Mouse (Mus musculus) A20 (cell line): Measurements from ENCODE around the gene Baz2b.

Experiments used
- DNase-seq: peaks from one replicate; pipeline ENCODE4 v3.0.0-alpha.2; 2011; ENCODE audit warnings: low read depth, low spot score

The Baz2b gene

DNA sequence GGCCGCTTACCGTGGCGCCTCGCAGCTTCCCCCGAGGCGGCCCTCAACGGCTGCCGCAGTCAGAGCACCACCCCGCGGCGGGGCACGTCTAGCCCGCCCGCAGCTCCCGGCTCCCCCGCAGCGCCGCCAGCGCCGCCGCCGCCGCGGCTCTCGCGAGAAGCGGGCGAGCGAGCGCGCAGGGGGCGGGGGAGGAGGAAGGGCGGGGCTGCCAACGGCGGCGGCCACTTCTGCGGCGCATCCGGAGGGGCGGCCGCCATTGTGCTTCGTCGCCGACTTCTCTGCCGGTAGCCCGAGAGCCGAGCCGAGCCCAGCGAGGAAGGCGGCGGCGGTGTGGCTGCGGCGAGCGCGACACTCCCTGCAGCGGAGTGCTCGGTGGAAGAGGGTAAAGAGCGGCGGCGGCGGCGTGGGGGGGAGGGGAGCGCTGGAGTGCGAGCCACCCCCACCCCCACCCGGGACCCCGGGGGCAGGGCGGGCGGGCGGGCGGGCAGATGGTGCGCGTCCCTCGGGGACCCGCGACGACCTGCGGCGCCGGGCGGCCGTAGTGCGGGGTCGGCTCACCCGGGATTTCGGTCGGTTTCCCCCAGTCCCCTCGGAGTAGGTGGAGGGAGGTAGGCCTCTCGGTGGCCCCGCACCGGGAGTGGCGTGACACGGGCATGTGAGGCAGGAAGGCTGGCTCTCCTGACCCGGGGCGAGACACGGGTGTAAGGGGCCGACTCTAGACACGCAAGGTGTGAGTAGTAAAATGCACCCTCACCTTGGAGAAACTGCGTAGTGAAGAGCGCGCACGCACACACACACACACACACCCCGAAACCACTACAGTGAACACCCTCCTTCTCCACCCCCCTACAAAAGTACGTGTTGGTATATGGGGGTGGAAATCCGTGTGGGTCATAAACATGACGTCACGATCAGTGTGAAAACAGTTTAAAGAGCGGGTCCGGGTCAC is at the start of gene Baz2b, which contains the start of gene March7:
Gene Baz2b, minus strand, starts transcription at position 137 of the 949 bp plus-strand sequence.
Gene March7, plus strand, starts transcription at position 185 of the 949 bp plus-strand sequence.
- peak; percentile 91 for DNase-seq

DNA sequence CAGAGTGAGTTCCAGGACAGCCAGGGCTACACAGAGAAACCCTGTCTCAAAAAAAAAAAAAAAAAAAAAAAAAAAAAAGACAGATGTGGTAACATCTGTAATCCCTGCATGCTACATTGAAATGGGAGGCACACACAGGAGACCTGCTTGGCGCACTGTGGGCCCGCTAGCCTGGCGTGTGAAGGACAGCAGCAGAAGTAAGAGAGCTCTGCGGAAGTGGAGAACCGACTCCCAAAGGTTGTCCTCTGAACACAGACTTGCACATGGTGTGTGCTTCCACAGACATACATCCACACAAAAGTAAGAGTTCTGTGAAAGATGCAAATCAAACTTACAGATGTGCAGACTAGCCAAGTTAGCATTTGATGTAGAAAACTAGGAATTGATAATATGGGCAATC is 49.5 kb upstream of the Baz2b start:
- no peak for DNase-seq

DNA sequence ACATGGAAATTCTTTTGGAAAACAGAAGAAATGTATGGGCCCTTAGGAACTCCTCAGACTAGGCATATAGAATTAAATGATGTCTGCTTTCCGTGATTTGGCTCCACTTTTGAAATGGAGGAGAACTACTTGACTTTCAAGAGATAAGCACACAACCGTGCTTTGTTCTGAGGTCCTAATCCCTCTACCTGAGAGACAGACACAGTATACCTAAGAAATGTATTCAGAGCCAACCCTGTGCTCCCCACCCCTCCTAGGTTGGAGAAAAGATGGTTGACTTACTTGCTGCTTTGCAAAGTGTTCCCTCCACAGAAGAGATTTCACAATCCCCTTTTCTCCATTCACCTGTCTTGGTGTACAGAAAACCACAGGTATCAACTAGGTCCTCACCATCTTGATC is 47.1 kb upstream of the Baz2b start:
- no peak for DNase-seq

DNA sequence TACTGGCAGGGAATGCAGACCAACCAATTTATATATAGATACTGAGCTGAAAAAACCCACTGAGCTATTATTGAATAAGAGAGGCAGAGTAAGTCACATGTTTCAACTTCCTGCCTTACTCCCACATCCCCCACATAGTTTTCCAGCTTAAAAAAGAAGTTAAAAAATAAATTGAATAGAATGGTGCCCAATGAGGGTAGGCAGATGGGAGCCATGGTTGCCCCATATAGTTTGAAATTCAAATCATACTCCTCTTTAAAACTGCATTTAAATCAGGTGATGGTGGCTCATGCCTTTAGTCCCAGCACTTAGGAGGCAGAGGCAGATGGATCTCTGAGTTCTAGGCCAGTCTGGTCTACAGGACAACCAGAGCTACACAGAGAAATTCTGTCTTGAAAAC is 43.9 kb upstream of the Baz2b start:
- DNase-seq, result no peak

DNA sequence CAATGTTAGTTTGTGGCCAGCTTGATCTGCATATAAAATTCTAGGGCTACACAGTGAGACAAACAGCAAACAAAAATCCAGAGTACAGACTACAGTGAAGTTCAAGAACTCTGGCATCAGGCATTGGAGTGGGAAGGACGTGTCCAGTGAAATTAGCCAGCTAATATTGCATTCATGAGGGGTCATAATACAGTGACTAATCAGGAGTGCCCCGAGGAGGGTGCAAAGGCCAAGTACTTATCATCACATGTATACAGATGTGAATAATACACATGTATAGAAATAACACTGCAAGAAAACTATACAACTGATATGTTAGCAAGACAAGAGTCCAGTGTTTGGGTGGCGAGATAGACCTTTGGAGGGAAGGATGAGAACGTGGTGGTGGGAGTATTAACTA is 43.1 kb upstream of the Baz2b start:
- DNase-seq, result no peak

DNA sequence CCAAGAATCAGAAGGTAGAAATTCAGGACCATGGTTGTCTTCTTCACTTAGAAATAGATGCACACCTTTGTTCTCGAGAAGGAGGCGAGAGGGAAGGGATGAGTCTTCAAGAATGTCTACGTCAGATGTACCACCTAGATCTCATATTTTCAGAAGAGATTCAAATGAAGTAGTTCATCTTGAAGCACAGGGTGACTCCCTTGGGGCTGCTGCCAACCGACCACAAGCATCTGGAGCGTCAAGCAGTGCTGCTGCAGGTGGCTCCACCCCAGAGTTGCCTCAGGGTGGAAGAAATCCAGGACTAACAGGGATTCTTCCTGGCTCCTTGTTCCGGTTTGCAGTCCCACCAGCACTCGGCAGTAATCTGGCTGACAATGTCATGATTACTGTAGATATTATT is 24.9 kb upstream of the Baz2b start:
- DNase-seq, result no peak

DNA sequence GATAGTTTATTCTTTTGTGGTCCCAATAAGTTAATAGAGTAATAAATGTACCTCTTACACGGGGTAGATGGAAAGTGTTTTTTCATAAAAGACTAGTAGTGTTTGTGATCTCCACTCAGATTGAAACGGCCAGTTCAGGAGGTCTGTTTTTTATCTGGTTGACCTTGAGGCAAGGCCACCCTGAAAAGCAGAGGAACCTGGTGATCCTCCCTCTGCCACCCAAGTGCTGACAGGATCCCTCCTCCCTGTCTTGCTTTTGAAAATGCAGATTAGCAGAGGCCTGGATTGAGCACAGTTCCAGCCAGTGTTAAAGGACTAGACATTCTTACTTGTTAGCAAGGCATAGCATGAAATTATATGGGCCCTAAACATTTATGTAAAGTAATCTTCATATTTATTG is 23.5 kb upstream of the Baz2b start:
- no peak for DNase-seq

DNA sequence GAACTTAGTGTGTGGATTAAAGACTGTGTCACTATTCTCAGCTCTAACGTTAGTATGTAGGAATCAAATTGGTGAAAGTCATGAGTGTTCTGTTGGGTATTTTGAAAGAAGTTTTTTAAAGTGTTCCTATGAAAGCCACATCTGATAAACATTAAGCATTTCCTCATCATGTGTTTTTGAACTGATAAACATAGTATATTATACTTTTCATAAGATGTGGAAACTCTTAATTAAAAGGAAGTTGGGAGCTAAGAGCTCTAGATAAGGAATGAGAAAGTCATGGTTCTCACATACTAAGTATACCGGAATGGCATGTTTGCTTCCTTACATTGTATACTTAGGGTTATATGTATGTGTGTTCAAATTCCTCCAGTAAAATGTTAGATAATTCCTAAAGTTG is 20.7 kb upstream of the Baz2b start:
- no peak for DNase-seq

DNA sequence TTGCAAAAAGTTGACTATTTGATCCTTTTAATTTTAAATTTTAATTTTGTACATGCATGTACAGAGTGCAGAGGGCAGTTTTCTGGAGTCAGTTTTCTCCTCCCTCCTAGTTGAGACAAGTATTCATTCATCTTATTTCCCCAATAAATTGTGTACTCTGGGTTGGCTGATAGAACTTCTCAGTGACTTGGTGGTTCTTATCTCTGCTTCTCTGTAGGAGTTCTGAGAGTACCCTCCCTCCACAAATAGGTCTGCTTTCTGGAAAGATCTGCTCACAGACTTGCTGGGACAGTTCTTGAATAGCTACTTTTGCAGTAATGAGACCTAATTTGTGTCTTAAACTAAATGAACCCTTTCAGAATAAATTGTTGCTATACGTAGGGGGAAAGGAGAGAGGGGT is 18.8 kb upstream of the Baz2b start:
- DNase-seq, result no peak

DNA sequence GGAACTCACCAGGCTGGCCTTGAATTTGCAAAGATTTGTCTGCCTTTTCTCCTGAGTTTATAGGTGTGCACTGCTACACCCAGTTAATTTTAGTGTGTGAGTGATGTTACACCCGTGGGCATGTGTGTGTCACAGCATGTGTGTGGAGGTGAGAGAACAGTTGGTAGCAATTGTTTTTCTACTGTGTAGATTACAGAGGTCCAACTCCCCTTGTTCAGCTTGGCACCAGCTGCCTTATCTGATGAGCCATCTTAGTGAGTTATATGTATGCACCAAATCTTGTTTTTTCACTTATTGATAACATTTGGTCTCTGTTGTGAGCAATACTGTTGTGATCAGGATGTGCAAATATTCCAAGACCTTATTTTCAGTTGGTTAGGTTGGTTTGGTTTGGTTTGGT is 13.8 kb upstream of the Baz2b start:
- no peak for DNase-seq

DNA sequence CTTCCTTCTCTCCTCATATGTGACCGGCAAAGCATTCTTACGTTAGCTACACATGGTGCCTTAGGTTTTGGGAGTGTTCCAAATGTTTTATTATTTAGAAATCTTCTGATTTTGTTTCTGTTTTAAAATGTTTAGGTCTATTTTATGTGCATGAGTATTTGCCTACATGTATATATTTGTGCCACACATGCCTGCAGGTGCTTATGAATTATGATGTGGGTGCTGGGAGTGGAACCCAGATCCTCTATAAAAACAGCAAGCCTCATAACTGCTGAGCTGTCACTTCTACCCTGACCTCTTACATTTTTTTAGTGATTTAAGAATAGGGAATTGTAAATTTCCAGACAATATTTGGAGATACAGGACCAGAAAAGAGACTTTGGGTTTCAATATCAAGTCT is 12.3 kb upstream of the Baz2b start:
- no peak for DNase-seq

DNA sequence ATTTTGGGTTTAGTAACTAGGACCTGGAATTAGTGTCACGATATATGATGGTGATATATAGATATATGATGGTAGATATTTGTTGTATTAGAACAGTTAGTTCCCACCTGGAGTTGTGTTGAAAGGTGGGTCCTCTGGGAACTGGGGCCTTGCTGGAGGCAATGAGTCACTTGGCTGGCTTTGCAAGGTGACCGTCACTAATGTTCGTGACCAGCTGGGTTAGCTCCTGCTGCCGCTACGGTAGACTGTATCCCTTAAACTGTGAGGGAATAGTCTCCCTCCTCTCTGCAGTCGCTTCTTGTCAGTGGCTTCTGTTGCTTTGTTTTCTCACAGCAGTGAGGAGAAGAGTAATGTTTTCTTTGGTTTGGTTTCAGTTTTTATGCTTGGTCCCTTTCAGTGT is 11.6 kb upstream of the Baz2b start:
- DNase-seq, result no peak

DNA sequence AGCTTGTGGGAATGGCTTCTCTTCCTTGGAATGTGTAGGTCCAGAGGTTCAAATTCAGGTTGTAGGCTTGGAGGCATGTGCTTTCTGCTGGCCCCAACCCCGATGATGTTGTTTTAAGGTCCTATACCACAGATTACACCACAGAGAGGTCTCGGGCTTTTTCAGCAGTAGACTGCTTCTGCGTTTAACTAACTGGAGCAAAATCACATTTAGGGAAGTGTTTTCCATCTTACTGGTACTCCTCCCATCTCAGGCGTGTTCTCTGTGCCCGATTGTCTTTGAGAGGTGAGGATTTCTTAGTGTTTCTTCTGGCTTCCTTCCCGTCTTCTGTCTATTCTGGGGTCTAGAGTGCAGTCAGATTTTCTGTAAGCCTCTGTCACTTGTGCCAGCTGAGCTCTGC is 8.0 kb upstream of the Baz2b start:
- DNase-seq, result no peak

DNA sequence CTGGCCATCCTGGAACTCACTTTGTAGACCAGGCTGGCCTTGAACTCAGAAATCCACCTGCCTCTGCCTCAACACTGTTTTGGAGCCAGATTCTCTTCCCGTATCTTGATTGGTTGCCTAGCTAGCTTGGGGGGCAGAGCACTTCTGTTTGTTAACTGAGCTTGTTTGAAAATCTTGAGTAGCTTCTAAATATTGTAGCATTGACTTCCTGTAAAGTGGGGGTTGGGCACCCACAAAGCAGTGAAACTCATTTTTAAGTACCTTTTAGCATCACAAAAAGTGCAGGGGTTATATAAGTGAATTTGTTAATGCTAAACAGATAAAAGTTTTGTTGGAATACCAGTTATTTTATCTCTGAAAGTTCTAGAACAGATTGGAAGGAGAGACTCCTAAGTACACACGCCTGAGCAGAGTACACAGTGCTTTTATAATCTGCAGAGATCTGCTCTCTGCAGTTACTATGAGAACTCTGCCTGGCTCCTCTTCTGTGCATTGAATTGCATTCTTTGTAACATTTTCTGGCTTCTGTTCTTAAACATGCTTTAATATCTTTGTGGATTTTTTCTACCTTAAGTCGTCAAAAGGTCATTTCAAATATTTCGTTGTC is 7.0 kb upstream of the Baz2b start:
- DNase-seq, result peak; percentile 42

DNA sequence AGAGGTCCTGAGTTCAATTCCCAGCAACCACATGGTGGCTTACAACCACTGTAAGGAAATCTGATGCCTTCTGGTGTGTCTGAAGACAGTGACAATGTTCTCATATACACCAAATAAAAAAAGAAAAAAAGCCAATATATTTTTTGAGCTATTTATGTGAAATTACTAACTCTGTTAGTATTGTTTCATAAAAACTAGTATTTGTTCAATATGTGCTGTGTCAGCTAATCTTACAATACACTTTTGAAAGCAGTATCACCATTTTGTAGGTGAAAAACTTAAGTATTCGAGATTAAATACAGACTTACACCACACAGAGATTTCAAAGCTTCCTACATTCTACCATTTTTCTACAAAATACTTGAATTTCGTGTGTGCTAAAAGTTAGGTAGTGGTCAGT is 5.0 kb upstream of the Baz2b start:
- DNase-seq, result no peak

DNA sequence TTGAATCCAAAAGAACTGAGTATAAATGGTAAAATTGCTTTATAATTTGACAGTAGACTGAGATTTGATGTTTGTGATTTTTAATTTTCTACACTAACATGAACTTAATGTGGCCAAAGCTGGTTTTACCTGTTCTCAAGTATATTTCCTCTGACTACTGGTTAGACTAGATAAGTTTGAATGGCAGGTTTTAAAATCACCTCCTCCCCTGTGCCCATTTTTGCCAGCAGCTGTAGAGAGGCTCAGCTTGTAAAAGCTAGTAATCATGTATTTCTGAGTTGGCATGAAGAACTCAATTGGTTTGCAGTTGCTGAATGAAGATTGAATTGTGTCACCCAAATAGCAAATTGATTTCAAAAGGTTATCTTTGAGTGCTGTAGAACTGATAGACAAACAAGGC is 2.8 kb upstream of the Baz2b start:
- DNase-seq, result no peak

DNA sequence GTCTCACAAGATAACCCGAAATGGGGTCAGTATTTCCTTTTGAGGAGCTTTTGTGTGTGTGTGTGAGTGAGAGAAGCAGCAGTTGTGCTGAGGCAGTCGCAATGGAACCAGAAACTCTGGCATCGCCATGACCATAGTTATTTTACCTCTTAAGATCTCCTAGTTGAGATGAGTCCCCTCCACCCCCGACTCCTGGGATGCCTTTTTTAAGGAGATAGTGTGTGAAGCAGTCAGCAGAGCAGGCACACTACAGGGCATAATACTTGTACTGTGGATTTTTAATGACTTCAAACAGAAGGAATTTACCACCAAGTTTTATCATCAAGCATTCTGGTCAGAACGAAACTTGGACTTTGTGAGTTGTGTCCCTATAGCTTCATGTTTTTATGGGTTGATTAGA is 1.2 kb upstream of the Baz2b start:
- no peak for DNase-seq

DNA sequence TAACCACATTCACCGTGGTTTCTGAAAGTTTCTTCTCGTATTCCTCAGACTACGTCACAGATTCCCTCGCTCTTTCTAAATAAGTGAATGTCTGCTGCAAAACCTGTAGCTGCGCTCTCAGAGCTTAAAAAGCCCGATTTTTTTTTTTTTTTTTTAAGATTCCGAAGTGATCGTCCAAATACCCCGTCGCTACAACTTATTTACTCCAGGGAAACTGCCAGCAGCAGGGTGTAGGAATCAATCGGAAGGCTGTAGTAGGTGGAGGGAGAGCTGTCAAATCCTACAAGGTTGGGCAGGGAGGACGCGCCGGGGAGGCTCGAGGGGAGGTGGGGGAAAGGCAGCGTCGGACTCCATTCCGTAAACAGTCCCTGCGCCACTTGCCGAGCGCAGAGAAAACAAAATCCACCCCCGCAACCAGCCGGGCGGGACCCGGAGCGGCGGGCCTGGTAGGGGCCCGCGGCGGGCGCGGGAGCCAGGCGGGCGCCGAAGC is 472 bp downstream of the Baz2b start:
- peak; percentile 76 for DNase-seq

DNA sequence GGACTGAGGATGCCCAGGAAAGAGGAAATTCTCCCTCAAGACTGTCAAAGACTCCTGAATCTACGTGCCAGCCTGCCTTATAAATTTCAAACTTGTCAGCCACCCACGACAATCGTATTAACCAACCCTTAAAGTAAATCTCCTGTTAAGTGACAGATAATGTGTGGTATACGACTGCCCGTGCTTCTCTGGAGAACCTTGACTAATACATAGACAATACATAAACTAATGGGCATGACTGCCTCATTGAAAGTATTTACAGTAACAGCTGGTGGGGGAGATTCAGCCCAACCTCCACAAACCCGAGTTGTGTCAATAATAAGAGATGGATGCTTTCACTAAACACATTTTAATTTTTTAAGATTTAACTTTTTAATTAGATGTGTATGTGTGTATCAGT is 3.8 kb downstream of the Baz2b start:
- DNase-seq, result no peak

DNA sequence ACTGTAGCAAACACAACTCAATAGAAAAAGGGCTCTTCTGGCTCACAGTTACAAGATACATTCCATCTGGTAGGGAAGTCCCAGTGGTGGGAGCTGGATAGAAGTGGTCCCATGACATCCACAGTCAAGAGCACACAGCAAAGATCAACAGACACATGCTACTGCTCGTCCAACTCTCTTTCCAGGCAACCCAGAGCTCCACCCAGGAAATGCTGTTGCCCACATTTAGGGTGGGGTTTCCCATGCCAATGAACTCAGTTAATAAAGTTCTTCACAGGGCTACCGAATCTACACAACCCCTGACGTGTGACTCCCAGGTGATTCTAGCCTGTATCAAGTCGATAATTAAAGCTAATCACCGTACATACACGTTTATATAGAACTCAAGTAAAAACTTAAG is 5.5 kb downstream of the Baz2b start:
- no peak for DNase-seq

DNA sequence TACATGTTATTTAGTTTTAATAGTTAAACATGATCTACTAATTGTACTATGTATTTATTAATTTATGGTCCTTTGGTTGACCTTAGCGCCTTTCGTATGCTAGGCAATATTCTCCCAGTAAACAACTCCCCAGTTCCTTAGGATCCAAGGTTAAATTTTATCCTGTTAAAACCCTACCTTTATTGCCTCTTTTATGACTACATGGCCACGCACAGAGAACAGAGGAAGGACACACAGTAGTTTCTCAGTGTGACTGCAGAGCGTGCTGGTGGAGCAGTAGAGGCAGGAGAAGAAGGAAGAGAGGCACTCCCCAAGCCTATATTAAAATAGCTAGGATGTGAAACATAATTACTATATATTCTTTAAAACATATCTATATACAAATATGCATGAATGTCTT is 5.9 kb downstream of the Baz2b start:
- no peak for DNase-seq

DNA sequence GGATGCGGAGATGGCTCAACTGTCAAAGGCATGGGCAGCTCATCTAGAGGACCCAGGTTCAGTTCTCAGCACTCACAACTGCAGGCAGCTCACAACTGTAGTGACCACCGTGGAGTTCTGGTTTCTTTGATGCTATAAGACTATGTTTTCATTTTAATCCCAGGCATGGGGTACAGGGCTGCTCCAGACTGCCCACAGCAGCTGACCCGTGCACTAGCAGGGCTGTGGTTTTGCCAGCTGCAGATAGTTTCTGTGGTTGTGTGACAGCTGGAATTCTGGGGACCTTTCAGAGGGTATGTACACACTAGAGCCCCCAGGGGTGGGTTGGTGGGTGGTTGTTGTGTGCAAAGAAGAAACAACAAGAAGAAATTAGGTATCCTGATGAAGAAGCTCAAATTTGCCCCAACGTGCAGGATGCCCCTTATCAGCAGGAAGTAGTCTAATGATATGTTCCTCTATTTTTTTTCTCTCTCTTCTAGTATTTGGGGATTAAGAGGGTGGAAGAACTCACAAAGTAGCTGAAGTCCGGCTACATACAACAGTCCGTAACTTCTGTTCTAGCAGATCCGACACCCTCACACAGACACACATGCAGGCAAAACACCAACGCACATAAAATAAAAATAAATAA is 6.6 kb downstream of the Baz2b start:
- no peak for DNase-seq

DNA sequence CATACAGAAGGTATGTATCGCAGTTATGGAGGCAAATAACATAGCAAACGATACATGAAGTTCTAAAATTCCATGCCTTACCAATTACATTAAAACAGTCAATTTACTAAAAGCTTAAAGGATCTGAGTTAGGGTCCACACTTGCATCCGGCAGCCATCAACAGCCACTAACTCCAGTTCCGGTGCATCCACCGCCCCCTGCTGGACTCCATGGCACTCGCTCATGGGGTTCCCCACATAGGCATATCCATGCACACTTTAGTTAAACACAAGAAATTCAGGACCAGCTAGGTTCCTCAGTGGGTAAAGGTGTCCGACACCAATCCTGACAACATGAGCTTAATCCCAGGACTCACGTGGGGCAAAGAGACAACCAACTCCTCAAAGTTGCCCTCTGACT is 9.0 kb downstream of the Baz2b start:
- no peak for DNase-seq
